Mouse (Mus musculus) frontal cortex, adult (tissue): ENCODE results near the gene Mpp3.

Experiments
- ATAC-seq: cut with Nextera tagmentation; 2 replicates; pipeline ENCODE4 v1.9.2; 2017; ENCODE audit warnings: mild to moderate bottlenecking, moderate library complexity, mixed read lengths; ENCODE audit not compliant: low TSS enrichment

The Mpp3 gene

GRCm38 (mm10) chr11:101976949-101977348 is 51.3 kb downstream of the Mpp3 start:
- no peak for ATAC-seq

- no peak for ATAC-seq
These were observed 53.3 kb downstream of the Mpp3 start for GRCm38 (mm10) chr11:101974923-101975322.

GRCm38 (mm10) chr11:101974181-101974580 is 54.1 kb downstream of the Mpp3 start:
- no peak for ATAC-seq

- ATAC-seq, result no peak
These were observed 54.8 kb downstream of the Mpp3 start for GRCm38 (mm10) chr11:101973496-101973895.

- ATAC-seq, result no peak
These were observed 55.6 kb downstream of the Mpp3 start for GRCm38 (mm10) chr11:101972651-101973050.

GRCm38 (mm10) chr11:101972097-101972496 is 56.2 kb downstream of the Mpp3 start:
- no peak for ATAC-seq

- no peak for ATAC-seq
These were observed 56.9 kb downstream of the Mpp3 start for GRCm38 (mm10) chr11:101971410-101971809.

GRCm38 (mm10) chr11:101969835-101970234 is 58.4 kb downstream of the Mpp3 start:
- no peak for ATAC-seq

- peak; percentile 70 for ATAC-seq
These were observed 59.5 kb downstream of the Mpp3 start for GRCm38 (mm10) chr11:101968791-101969190.

GRCm38 (mm10) chr11:101968311-101968710 is 60.0 kb downstream of the Mpp3 start:
- ATAC-seq, result no peak

GRCm38 (mm10) chr11:101966965-101967614 is 61.2 kb downstream of the Mpp3 start, which contains the start of gene Sost:
Sost (minus strand) TSS chr11:101967015.
- ATAC-seq, result no peak

- no peak for ATAC-seq
These were observed 62.7 kb downstream of the Mpp3 start for GRCm38 (mm10) chr11:101965553-101965952.

- ATAC-seq, result no peak
These were observed 63.6 kb downstream of the Mpp3 start for GRCm38 (mm10) chr11:101964647-101965046.

- no peak for ATAC-seq
These were observed 64.6 kb downstream of the Mpp3 start for GRCm38 (mm10) chr11:101963473-101964291.

- ATAC-seq, result no peak
These were observed 65.2 kb downstream of the Mpp3 start for GRCm38 (mm10) chr11:101963043-101963442.

- no peak for ATAC-seq
These were observed 70.8 kb downstream of the Mpp3 start for GRCm38 (mm10) chr11:101957476-101957875.

- ATAC-seq, result no peak
These were observed 74.8 kb downstream of the Mpp3 start for GRCm38 (mm10) chr11:101953441-101953840.

GRCm38 (mm10) chr11:101952541-101953341 is 75.5 kb downstream of the Mpp3 start:
- ATAC-seq, result no peak

- no peak for ATAC-seq
These were observed 78.2 kb downstream of the Mpp3 start for GRCm38 (mm10) chr11:101950021-101950420.
